Mouse (Mus musculus) liver, embryonic 11.5 days (tissue): ENCODE results near the gene Wdr60. TPM values are rescaled to one million over a fixed set of nuclear protein-coding genes. Genes with fewer than 3 reads are reported as not detected.
"Not testable (repeated sequence)": the region's sequence is repeated elsewhere in the genome, so short reads cannot be mapped to it uniquely, and the experiment has no call there.

Experiments used
- ATAC-seq: fragments of 200-750 bp; cut with Nextera tagmentation; replicated peaks from 2 replicates; pipeline ENCODE4 v1.8.0; 2017; ENCODE audit warnings: moderate number of reproducible peaks, mild to moderate bottlenecking, moderate TSS enrichment, moderate library complexity; ENCODE audit not compliant: low FRiP score
- DNase-seq: peaks from one replicate; pipeline ENCODE4 v3.0.0-alpha.2; 2017; ENCODE audit warnings: low spot score
- H3K27ac ChIP-seq: fragments of 300-500 bp; sonication (generic); 2 replicates; pipeline ENCODE4 v1.5.1; 2014; ENCODE audit warnings: mild to moderate bottlenecking, low read depth, low read length, control low read depth
- H3K27me3 ChIP-seq: fragments of 300-500 bp; sonication (generic); replicated peaks from 2 replicates; pipeline ENCODE4 v1.6.1; 2014; ENCODE audit warnings: low read length, mixed read lengths; ENCODE audit not compliant: control insufficient read depth, insufficient read depth
- H3K36me3 ChIP-seq: fragments of 300-500 bp; sonication (generic); 2 replicates; pipeline ENCODE4 v1.6.1; 2014; ENCODE audit warnings: mild to moderate bottlenecking, low read length, moderate library complexity, mixed read lengths; ENCODE audit not compliant: control insufficient read depth, insufficient read depth
- H3K4me1 ChIP-seq: fragments of 300-500 bp; sonication (generic); replicated peaks from 2 replicates; pipeline ENCODE4 v1.6.1; 2014; ENCODE audit warnings: low read length, mixed read lengths; ENCODE audit not compliant: control insufficient read depth, insufficient read depth
- H3K4me2 ChIP-seq: fragments of 300-500 bp; sonication (generic); 2 replicates; pipeline ENCODE4 v1.6.1; 2014; ENCODE audit warnings: mild to moderate bottlenecking, control low read depth, moderate library complexity
- H3K4me3 ChIP-seq: fragments of 300-500 bp; sonication (generic); 2 replicates; pipeline ENCODE4 v1.5.1; 2014; ENCODE audit warnings: low read depth, low read length, control low read depth
- H3K9ac ChIP-seq: fragments of 300-500 bp; sonication (generic); 2 replicates; pipeline ENCODE4 v1.6.1; 2014; ENCODE audit warnings: low read depth, low read length, control low read depth
- H3K9me3 ChIP-seq: fragments of 300-500 bp; sonication (generic); 2 replicates; pipeline ENCODE4 v1.6.1; 2016; ENCODE audit warnings: low read length, inconsistent platforms, mixed read lengths; ENCODE audit not compliant: control insufficient read depth
- WGBS: fragments of 180-500 bp; shearing (Covaris S2); extraction: QIAGEN DNeasy Blood & Tissue Kit; methylation state at CpG from one replicate; pipeline ENCODE4 v1.1.7; 2014; 5-methylcytosine and 5-hydroxymethylcytosine counted together
- polyA plus RNA-seq: library from polyadenylated mRNA; unstranded; fragments of >200 nt; fragmentation: Nextera tagmentation; extraction: Ambion mirVana; gene quantifications from 2 replicates; pipeline ENCODE4 v1.2.1, GENCODE M21; 2014

Wdr60 gene
- polyA plus RNA-seq, 1 experiment from 2014 or later = 12.2 TPM

DNA sequence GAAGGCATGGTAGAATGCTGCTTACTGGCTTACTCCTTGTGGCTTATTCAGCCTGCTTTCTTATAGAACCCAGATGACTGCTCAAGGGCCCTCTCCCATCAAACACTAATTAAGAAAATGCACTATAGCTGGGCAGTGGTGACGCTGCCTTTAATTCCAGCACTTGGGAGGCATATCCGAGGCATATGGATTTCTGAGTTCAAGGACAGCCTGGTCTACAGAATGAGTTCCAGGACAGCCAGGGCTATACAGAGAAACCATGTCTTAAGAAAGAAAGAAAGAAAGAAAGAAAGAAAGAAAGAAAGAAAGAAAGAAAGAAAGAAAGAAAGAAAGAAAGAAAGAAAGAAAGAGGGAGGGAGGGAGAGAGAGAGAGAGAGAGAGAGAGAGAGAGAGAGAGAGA is 12.3 kb upstream of the Wdr60 start, which contains the start of gene Gm11027:
Gene Gm11027, plus strand, starts transcription at position 301 of the 400 bp plus-strand sequence.
- H3K27me3 ChIP-seq, H3K9me3 ChIP-seq, H3K36me3 ChIP-seq, H3K27ac ChIP-seq, H3K9ac ChIP-seq, DNase-seq, ATAC-seq, H3K4me3 ChIP-seq, H3K4me2 ChIP-seq: not testable (repeated sequence)
- H3K4me1 ChIP-seq = peaks cover 15% of the 10 kb centered on the region
- 77% methylated on average over 2 of the region's 2 CpGs for WGBS

DNA sequence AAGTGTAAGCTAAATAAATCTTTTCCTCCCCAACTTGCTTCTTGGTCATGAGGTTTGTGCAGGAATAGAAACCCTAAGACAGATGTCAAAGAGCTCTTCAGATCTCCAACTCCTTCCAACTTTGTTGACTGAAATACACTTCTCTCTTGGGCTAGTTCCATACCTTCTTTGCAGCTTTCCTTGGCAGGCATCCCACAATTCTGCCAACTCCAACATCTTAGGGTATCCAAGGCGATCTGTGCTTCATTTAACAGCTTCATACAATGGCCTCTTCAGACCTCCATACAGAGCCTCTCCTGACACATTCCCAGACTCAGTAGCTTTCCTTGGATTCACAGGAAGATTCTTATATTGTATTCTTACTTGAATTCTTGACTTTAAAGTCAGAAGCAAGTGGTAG is 10.9 kb upstream of the Wdr60 start:
- Histone ChIP-seq H3K9ac (no peak overlapping the region), H3K4me2 (no peak overlapping the region), H3K27me3 (no peaks in the 10 kb centered on the region), H3K4me1 (peaks cover 10% of the 10 kb centered on the region), H3K9me3 (no peaks in the 10 kb centered on the region), H3K4me3 (no peak overlapping the region), H3K36me3 (no peaks in the 10 kb centered on the region), H3K27ac (no peak overlapping the region)
- DNase-seq (no peak), ATAC-seq (no peak)
- 74% methylated on average over 1 of the region's 1 CpGs for WGBS

DNA sequence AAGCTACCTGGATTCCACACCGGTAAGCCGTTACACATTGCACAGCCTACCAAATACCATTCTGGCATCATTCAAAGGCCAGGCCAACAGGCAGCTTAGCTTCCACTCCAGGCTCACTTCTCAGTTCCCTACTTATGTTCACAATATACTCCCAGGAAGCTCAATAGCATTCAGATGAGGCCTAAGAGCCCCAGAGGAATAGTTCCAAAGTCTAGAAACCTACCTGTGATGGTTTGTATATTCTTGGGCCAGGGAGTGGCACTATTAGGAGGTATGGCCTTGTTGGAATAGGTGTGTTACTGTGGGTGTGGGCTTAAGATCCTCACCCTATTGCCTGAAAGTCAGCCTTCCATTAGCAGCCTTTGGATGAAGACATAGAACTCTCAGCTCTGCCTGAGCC is 8.2 kb upstream of the Wdr60 start:
- DNase-seq = no peak
- 86% methylated on average over 2 of the region's 2 CpGs for WGBS
- no peak overlapping the region for H3K9ac ChIP-seq
- ATAC-seq = no peak
- H3K4me3 ChIP-seq = no peak overlapping the region
- H3K9me3 ChIP-seq = no peaks in the 10 kb centered on the region
- H3K36me3 ChIP-seq = no peaks in the 10 kb centered on the region
- H3K4me1 ChIP-seq = no peaks in the 10 kb centered on the region; the same call in 1 of the 2 replicates
- no peaks in the 10 kb centered on the region for H3K27me3 ChIP-seq
- no peak overlapping the region for H3K4me2 ChIP-seq
- no peak overlapping the region for H3K27ac ChIP-seq

- no peaks in the 10 kb centered on the region for H3K27me3 ChIP-seq
- 63% methylated on average over 1 of the region's 1 CpGs for WGBS
- H3K9me3 ChIP-seq = no peaks in the 10 kb centered on the region
- DNase-seq = no peak
- H3K4me3 ChIP-seq = no peak overlapping the region
- no peak overlapping the region for H3K4me2 ChIP-seq
- no peak overlapping the region for H3K9ac ChIP-seq
- no peaks in the 10 kb centered on the region for H3K4me1 ChIP-seq
- H3K36me3 ChIP-seq = no peaks in the 10 kb centered on the region
- no peak overlapping the region for H3K27ac ChIP-seq
- ATAC-seq = no peak
These were observed 7.7 kb upstream of the Wdr60 start for GRCm38 (mm10) chr12:116270538-116270937.

- no peak for ATAC-seq
- Histone ChIP-seq H3K27ac (no peak overlapping the region), H3K9ac (no peak overlapping the region), H3K27me3 (no peaks in the 10 kb centered on the region), H3K36me3 (no peaks in the 10 kb centered on the region), H3K4me3 (no peak overlapping the region), H3K4me2 (no peak overlapping the region), H3K9me3 (no peaks in the 10 kb centered on the region), H3K4me1 (no peaks in the 10 kb centered on the region)
- WGBS = 67% methylated on average over 5 of the region's 5 CpGs
- no peak for DNase-seq
These were observed 6.6 kb upstream of the Wdr60 start for GRCm38 (mm10) chr12:116269450-116269849.

DNA sequence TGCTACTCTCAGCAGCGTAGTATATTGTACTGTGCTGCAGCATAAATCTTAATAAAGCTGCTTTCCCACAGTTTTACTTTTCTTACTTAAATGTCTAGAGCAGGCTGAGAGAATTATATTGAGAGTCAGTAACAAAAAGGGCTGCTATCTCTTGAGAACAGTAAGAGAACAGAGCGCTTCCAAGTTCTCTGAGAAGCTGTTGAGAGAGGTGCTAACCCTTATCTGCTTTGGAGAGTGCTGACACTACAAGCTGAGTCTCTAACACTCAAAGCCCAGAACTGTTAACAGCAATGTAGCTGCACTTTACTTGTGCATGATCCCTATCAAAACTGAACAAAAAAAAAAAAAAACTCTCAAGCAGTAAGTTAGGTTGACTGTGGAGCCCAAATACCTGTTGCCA is 2.5 kb upstream of the Wdr60 start:
- WGBS = 62% methylated on average over 2 of the region's 2 CpGs
- Histone ChIP-seq H3K27ac (no peak overlapping the region), H3K36me3 (no peaks in the 10 kb centered on the region), H3K4me3 (no peak overlapping the region), H3K9ac (no peak overlapping the region), H3K4me1 (peaks cover 5% of the 10 kb centered on the region; the same call in 1 of the 2 replicates), H3K4me2 (no peak overlapping the region), H3K27me3 (no peaks in the 10 kb centered on the region), H3K9me3 (no peaks in the 10 kb centered on the region)
- ATAC-seq (peak; percentile 64), DNase-seq (no peak)

DNA sequence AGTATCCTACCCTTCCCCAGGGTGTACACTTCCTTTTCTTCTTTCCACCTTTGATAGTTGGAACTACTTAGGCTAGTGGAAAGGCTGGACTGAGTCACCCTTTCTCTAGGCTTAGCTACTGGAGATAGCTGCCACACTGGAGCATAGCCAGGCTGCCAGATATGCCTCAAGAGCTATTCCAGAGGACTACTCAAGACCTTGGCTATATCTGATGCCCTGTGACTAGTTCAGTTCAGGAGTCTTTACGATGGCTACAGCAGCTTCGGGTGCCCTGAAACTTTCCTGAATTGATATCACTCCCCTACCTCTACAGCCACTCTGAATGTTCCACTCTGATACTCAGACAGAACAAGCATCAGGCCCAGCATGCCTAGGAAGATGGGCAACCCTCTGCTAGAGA is 1.9 kb upstream of the Wdr60 start:
- H3K4me2 ChIP-seq = no peak overlapping the region
- H3K27me3 ChIP-seq = no peaks in the 10 kb centered on the region
- no peaks in the 10 kb centered on the region for H3K9me3 ChIP-seq
- ATAC-seq (peak; percentile 4; the same call in 1 of the 2 replicates), DNase-seq (no peak)
- no peak overlapping the region for H3K9ac ChIP-seq
- 0 out of 2 replicates have a peak overlapping the region, but pooled peaks have one; percentile 15 for H3K27ac ChIP-seq
- H3K4me3 ChIP-seq = no peak overlapping the region
- no peaks in the 10 kb centered on the region for H3K36me3 ChIP-seq
- WGBS = 59% methylated on average over 2 of the region's 2 CpGs
- peaks cover 5% of the 10 kb centered on the region; the same call in 1 of the 2 replicates for H3K4me1 ChIP-seq

DNA sequence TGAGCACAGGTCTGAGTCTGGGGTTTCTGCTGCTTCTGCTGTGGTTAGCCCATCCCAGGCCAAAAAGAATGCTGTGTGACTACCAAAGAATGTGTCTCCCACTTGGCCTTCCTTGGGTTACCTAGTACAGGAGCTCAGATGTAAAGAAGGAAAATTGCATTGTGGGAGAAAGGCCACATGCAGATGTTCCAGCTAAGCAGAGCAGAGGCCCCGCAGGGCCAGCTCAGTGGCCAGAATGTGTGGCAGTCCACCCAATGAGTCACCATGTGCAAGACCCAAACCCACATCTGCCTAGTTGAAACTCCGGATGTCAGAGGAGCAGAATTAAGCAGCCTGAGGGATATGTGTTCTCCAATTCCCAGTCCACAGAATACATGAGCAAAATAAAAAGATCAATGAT is 4.5 kb downstream of the Wdr60 start:
- WGBS = 80% methylated on average over 2 of the region's 2 CpGs
- no peak for ATAC-seq
- no peak overlapping the region for H3K4me3 ChIP-seq

GRCm38 (mm10) chr12:116255636-116256035 is 7.2 kb downstream of the Wdr60 start:
- peak; percentile 62 for ATAC-seq
- no peak overlapping the region for H3K4me3 ChIP-seq

More for the DNA sequence above, 4.5 kb downstream of the Wdr60 start:
- Histone ChIP-seq H3K9me3 (no peaks in the 10 kb centered on the region), H3K27me3 (no peaks in the 10 kb centered on the region), H3K27ac (no peak overlapping the region), H3K9ac (no peak overlapping the region), H3K4me2 (no peak overlapping the region), H3K36me3 (no peaks in the 10 kb centered on the region), H3K4me1 (peaks cover 6% of the 10 kb centered on the region)
- DNase-seq = no peak

More at GRCm38 (mm10) chr12:116255636-116256035, 7.2 kb downstream of the Wdr60 start:
- Histone ChIP-seq H3K9me3 (no peaks in the 10 kb centered on the region), H3K27ac (no peak overlapping the region), H3K4me2 (no peak overlapping the region), H3K9ac (no peak overlapping the region), H3K36me3 (no peaks in the 10 kb centered on the region), H3K4me1 (peaks cover 4% of the 10 kb centered on the region), H3K27me3 (no peaks in the 10 kb centered on the region)
- 73% methylated on average over 11 of the region's 11 CpGs for WGBS
- no peak for DNase-seq
